Mouse (Mus musculus) midbrain, embryonic 11.5 days (tissue): ENCODE measurements around the gene Dpy19l1. TPM values are rescaled to one million over a fixed set of nuclear protein-coding genes. Genes with fewer than 3 reads are reported as not detected.

Source experiments
- ATAC-seq: fragments of 200-750 bp; cut with Nextera tagmentation; 2 replicates; pipeline ENCODE4 v1.8.0; 2017; ENCODE audit warnings: moderate TSS enrichment, moderate library complexity; ENCODE audit not compliant: low FRiP score
- DNase-seq: peaks from one replicate; pipeline ENCODE4 v3.0.0; 2015; ENCODE audit warnings: low spot score; ENCODE audit errors: missing footprints
- H3K27ac ChIP-seq: fragments of 300-500 bp; sonication (generic); 2 replicates; pipeline ENCODE4 v1.5.1; 2014; ENCODE audit warnings: low read depth, low read length
- H3K27me3 ChIP-seq: fragments of 300-500 bp; sonication (generic); 2 replicates; pipeline ENCODE4 v1.6.1; 2014; ENCODE audit warnings: mild to moderate bottlenecking, low read length, moderate library complexity, mixed read lengths; ENCODE audit not compliant: control insufficient read depth, insufficient read depth
- H3K36me3 ChIP-seq: fragments of 300-500 bp; sonication (generic); 2 replicates; pipeline ENCODE4 v1.6.1; 2014; ENCODE audit warnings: mild to moderate bottlenecking, low read length, moderate library complexity, mixed read lengths; ENCODE audit not compliant: control insufficient read depth, insufficient read depth
- H3K4me1 ChIP-seq: fragments of 300-500 bp; sonication (generic); 2 replicates; pipeline ENCODE4 v1.6.1; 2014; ENCODE audit warnings: low read length; ENCODE audit not compliant: control insufficient read depth, insufficient read depth
- H3K4me2 ChIP-seq: fragments of 300-500 bp; sonication (generic); 2 replicates; pipeline ENCODE4 v1.6.1; 2014; ENCODE audit warnings: mild to moderate bottlenecking, moderate library complexity
- H3K4me3 ChIP-seq: fragments of 300-500 bp; sonication (generic); 2 replicates; pipeline ENCODE4 v1.5.1; 2014; ENCODE audit warnings: low read depth, low read length
- H3K9ac ChIP-seq: fragments of 300-500 bp; sonication (generic); 2 replicates; pipeline ENCODE4 v1.6.1; 2014; ENCODE audit warnings: low read length
- H3K9me3 ChIP-seq: fragments of 300-500 bp; sonication (generic); 2 replicates; pipeline ENCODE4 v1.6.1; 2016; ENCODE audit warnings: low read length; ENCODE audit not compliant: control insufficient read depth
- WGBS: fragments of 180-500 bp; shearing (Covaris S2); extraction: QIAGEN DNeasy Blood & Tissue Kit; methylation state at CpG from one replicate; pipeline ENCODE4 v1.1.7; 2014; 5-methylcytosine and 5-hydroxymethylcytosine counted together
- polyA plus RNA-seq: library from polyadenylated mRNA; unstranded; fragments of >200 nt; fragmentation: Nextera tagmentation; extraction: Ambion mirVana; gene quantifications from 2 replicates; pipeline ENCODE4 v1.2.1, GENCODE M21; 2014

Gene Dpy19l1
- polyA plus RNA-seq = 15.6 and 17.2 TPM in 2 replicates

DNA sequence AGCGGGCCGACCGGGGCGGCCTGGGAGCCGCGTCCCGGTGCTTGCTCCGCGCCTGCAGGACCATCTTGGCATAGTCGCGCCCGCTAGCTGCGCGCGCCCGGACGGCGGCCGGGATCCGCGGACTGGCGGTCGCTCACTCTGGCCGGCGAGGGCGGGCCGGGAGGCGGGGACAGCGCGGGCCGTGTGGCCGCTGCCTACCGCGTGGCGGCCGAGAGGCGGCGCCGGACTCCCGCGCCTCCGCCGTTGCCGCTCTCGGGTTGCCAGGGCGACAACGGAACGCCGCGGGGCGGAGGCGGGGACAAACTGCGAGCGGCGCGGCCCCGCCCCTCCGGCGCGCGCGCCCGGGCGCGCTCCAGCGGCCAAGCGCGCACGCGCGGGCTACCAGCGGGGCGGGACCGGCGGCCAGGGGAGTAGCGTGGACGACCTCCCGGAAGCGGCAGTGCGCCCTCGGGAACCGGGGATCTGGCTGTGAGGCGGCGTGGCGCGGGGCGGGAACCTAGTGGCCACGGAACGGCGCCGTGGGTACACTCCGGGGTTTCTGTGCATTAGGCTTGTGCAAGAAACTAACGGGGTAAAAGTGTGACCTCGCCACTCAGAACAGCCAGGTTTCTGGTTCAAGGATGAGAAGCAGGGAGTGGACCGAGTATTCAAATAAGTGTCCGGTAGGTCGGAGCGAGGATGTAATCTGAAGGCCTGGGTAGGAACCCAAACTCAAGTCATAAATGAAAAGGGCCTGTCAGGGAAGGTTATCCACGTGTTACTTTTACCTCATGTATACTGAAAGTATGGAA, at the start of gene Dpy19l1:
Dpy19l1 (minus strand) TSS at position 74 of the 791 bp plus-strand sequence.
- under 1% methylated on average over 93 of the region's 99 CpGs for WGBS
- DNase-seq = peak; percentile 99

DNA sequence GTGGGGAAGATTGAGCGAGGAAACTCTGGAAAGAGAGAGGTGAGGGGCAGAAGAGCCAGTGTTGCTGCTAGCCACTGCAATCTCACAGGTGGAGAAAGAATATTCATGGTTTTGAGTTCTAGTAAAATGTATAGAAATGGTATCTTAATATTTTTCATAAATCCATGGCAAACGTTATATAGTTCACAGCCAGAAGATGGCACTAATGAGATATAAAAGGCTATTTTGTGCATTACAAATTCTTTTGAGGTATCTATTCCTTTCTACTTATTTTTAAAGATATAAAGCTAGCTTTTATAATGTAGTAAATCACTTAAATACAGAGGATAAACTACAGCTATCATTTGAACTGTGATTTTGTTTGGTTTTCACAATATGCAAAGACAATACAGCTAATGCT, 35.2 kb upstream of the Dpy19l1 start:
- H3K9me3 ChIP-seq = no peaks in the 10 kb centered on the region
- H3K27me3 ChIP-seq = no peaks in the 10 kb centered on the region
- WGBS = 42% methylated on average over 2 of the region's 2 CpGs
- no peaks in the 10 kb centered on the region for H3K36me3 ChIP-seq
- DNase-seq (no peak), ATAC-seq (no peak)
- no peaks in the 10 kb centered on the region for H3K4me1 ChIP-seq
- H3K4me2 ChIP-seq = no peak overlapping the region
- H3K4me3 ChIP-seq = no peak overlapping the region
- H3K27ac ChIP-seq = no peak overlapping the region
- H3K9ac ChIP-seq = no peak overlapping the region

More for the DNA sequence above, at the start of gene Dpy19l1:
- Histone ChIP-seq H3K4me3 (peak within 1 kb of the TSS; percentile 75), H3K36me3 (no peaks in the 10 kb centered on the region), H3K9me3 (no peaks in the 10 kb centered on the region), H3K27ac (peak within 1 kb of the TSS; percentile 85), H3K27me3 (no peaks in the 10 kb centered on the region), H3K9ac (peak within 1 kb of the TSS; percentile 79), H3K4me1 (peaks cover 12% of the 10 kb centered on the region), H3K4me2 (peak within 1 kb of the TSS; percentile 69)
- peak; percentile 98 for ATAC-seq

DNA sequence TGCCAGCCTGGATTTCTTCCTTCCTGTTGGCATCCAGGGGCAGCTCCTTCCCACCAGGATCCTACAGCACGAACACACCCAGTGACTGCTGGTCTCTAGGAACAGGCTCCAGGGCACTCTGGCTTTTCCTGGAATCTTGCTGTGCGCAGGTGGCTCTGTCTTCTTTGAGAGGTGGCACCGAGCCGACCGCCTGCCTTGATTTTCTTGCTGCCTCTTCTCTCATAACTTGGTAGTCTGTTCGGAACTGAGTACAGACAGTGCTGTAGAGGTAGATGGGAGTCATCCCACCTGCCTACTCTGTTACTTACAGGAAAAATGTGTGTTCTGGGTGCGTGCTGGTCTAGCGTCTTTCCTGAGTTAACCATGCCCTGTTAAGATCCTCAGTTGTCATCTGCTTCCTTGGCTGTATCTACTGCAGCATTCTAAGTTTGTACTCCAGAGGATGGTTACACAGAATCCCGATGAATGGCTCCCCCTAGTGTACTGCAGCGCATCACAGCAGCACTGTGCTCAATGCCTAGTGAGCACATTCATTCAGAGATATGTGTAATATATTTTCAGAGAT, 13.7 kb upstream of the Dpy19l1 start:
- H3K4me1 ChIP-seq = no peaks in the 10 kb centered on the region
- H3K4me3 ChIP-seq = no peak overlapping the region
- peak; percentile 90 for DNase-seq
- no peaks in the 10 kb centered on the region for H3K27me3 ChIP-seq
- no peak overlapping the region for H3K27ac ChIP-seq
- H3K36me3 ChIP-seq = no peaks in the 10 kb centered on the region
- H3K9ac ChIP-seq = no peak overlapping the region
- H3K4me2 ChIP-seq = no peak overlapping the region
- 58% methylated on average over 10 of the region's 10 CpGs for WGBS
- peak; percentile 76; the same call in 1 of the 2 replicates for ATAC-seq
- H3K9me3 ChIP-seq = no peaks in the 10 kb centered on the region

DNA sequence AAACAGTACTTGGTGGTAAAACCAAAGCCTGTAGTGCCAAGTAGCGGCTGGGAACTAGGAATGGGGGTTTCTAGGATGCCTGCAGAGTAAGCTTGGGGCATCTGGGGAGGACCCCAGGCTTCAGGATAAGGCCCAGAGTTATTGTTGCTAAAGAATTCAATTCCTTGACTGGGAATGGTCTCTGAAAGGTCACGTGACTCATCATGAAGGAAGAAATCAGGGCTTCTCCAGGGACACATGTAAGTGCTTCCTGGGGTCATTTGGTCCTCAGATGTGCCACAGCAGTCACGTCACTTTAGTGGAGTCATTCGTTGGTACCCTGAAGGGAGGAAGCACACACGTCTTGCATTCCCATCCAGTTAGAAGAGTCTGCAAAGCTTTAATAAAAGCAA, 11.1 kb upstream of the Dpy19l1 start:
- no peak overlapping the region for H3K9ac ChIP-seq

DNA sequence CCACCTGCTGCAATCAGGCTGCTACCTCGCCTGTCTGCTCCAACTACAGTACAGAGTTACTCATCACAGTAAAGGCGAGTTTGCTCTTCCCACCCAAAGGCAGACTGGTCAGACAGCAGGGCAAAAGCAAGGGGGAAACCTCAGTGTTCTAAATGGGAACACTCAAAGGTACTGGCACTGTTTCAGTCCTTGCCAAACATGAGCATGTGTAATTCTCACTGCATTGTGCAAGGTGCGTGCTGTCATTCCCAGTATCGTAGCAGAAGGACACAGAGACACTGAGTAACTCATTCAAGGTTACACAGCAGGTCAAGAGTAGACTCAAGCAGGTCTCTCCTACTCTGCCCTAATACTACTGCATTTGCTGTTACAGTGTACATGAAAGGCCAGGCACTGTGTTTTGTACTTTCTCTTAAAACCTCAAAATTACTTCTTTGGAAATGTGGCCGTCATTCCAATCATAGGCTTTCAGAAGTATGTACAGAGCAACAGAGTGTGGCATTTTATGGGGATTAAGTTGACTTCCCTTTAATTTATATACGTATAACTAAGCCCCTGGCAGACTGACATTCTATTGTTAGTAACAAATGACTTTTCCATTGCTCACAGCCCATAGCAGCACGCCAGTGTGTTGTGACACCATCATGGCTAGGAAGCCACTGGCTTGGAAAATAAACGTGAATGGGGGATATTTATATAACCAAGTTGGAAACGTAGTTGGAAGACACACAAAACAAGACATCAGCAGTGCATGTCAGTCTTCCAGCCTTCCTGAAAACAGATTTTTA, 10.5 kb upstream of the Dpy19l1 start:
- Histone ChIP-seq H3K4me2 (no peak overlapping the region), H3K9me3 (no peaks in the 10 kb centered on the region), H3K27me3 (no peaks in the 10 kb centered on the region), H3K4me1 (no peaks in the 10 kb centered on the region), H3K36me3 (no peaks in the 10 kb centered on the region), H3K9ac (no peak overlapping the region), H3K4me3 (no peak overlapping the region), H3K27ac (no peak overlapping the region)
- 80% methylated on average over 9 of the region's 9 CpGs for WGBS
- no peak for ATAC-seq
- no peak for DNase-seq

More for the DNA sequence above, 11.1 kb upstream of the Dpy19l1 start:
- Histone ChIP-seq H3K36me3 (no peaks in the 10 kb centered on the region), H3K9me3 (no peaks in the 10 kb centered on the region), H3K4me3 (no peak overlapping the region), H3K4me1 (no peaks in the 10 kb centered on the region), H3K4me2 (no peak overlapping the region), H3K27me3 (no peaks in the 10 kb centered on the region), H3K27ac (no peak overlapping the region)
- 79% methylated on average over 5 of the region's 5 CpGs for WGBS
- ATAC-seq (no peak), DNase-seq (no peak)

DNA sequence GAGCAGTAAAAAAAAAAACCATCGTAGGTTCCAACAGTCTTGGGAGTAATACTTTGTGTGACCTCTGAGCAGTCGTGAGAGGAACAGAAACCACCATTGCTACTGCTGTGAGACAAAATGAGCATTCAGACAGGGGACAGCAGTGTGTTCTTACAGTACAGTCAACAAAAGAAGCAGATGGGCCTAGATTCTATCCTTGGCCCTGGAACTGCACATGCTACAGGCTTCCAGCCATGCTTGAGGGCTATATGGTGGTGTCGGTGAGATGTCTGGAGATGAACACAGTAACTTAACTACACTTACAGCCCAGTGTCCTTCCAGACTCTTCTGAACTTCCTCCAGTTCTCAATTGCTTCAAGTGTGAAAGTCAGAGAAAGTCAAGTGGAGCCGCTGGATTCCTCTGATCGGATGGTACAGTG, 9.2 kb upstream of the Dpy19l1 start:
- no peak for ATAC-seq
- H3K4me1 ChIP-seq = no peaks in the 10 kb centered on the region
- DNase-seq = no peak
- no peak overlapping the region for H3K4me3 ChIP-seq
- no peak overlapping the region for H3K27ac ChIP-seq
- no peaks in the 10 kb centered on the region for H3K27me3 ChIP-seq
- no peaks in the 10 kb centered on the region for H3K36me3 ChIP-seq
- no peaks in the 10 kb centered on the region for H3K9me3 ChIP-seq
- 88% methylated on average over 5 of the region's 5 CpGs for WGBS
- no peak overlapping the region for H3K9ac ChIP-seq
- no peak overlapping the region for H3K4me2 ChIP-seq

DNA sequence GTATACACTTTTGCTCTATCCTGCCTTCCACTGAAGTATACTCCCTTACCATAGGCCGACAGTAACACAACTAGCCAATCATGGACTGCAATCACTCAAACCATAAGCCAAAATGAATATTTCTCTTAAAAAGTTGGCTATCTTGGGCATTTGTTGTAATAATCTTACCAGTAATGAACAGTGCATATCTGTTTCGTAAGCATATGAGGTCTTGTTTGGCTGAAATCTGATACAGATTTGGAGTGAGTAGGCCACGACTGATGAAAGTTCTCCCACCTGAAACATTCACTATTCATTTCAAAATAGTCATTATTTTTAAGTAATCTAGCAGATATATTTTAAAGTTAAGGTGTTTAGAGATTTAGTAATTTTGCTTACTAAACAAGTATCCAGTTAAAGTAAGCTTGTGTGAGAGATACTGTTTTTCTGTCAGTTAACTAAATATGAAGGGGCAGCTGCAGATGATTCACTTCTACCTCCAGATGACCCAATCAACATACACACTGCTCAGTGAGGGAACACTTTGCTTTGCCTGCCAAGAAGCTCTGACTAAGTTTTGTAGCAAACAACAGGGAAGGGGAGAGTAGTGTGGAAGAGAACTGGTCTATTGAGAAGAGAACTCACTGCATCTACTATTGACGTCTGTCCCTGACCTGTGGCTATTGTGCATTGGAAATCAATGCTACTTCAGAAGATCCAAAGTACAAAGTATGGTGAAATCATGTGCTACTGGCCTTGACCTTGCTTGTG, 8.6 kb upstream of the Dpy19l1 start:
- DNase-seq (no peak), ATAC-seq (no peak)
- no peak overlapping the region for H3K4me2 ChIP-seq
- no peaks in the 10 kb centered on the region for H3K4me1 ChIP-seq
- H3K27me3 ChIP-seq = no peaks in the 10 kb centered on the region
- WGBS = 86% methylated on average over 4 of the region's 4 CpGs
- H3K9me3 ChIP-seq = no peaks in the 10 kb centered on the region
- no peak overlapping the region for H3K27ac ChIP-seq
- no peak overlapping the region for H3K9ac ChIP-seq
- no peak overlapping the region for H3K4me3 ChIP-seq
- H3K36me3 ChIP-seq = no peaks in the 10 kb centered on the region

DNA sequence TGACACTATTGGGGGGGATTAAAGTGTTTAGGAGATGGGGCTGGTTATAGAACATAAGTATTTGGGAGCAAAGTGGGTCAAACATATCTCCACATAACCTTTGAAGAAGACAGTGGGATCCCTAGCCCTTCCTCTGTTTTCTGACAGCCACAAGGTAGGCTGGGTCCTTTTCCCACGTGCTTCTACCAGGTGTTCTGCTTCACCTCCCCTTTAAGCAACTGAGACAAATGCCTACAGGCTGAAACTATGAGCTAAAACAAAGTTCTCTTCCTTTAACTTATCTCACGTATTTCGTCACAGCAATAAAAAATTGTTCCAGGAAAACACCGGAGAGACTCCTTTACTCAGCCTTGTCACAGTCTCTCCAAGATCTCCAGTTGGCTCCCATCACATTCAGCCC, 5.9 kb upstream of the Dpy19l1 start:
- DNase-seq = no peak

More for the DNA sequence above, 5.9 kb upstream of the Dpy19l1 start:
- Histone ChIP-seq H3K27me3 (no peaks in the 10 kb centered on the region), H3K36me3 (no peaks in the 10 kb centered on the region), H3K9me3 (no peaks in the 10 kb centered on the region), H3K4me1 (no peaks in the 10 kb centered on the region), H3K9ac (no peak overlapping the region), H3K27ac (no peak overlapping the region), H3K4me2 (no peak overlapping the region), H3K4me3 (no peak overlapping the region)
- WGBS = 83% methylated on average over 4 of the region's 4 CpGs
- no peak for ATAC-seq
